Mouse (Mus musculus): ENCODE data around the gene Ddx49.

- no peak for TF ChIP-seq CHD2 (IDR thresholded peaks at IDR 0.05; ENCODE audit: low read depth, low read length)
- no peak for TF ChIP-seq MAFK (IDR thresholded peaks at IDR 0.05; ENCODE audit: insufficient read depth, low read depth, low read length)
These were observed 25.2 kb upstream of the Ddx49 start for GRCm38 (mm10) chr8:70327512-70327911.
